Mouse (Mus musculus) embryo, embryonic 10 days (tissue): ENCODE results near the gene Cnih1.
"Not testable (repeated sequence)": the region's sequence is repeated elsewhere in the genome, so short reads cannot be mapped to it uniquely, and the experiment has no call there.

Experiments used
- DNase-seq: peaks from one replicate; pipeline ENCODE4 v3.0.0-alpha.2; 2015; ENCODE audit warnings: low spot score

Gene Cnih1

GRCm38 (mm10) chr14:46788505-46788901, 292 bp upstream of the Cnih1 start:
- DNase-seq, result peak; percentile 11

- no peak for DNase-seq
Observed at GRCm38 (mm10) chr14:46787454-46787786, 791 bp downstream of the Cnih1 start.

- no peak for DNase-seq
Observed at GRCm38 (mm10) chr14:46785247-46785646, 3.0 kb downstream of the Cnih1 start.

GRCm38 (mm10) chr14:46783327-46783926, 4.8 kb downstream of the Cnih1 start:
- no peak for DNase-seq

- DNase-seq, result no peak
Observed at GRCm38 (mm10) chr14:46782187-46782828, 5.9 kb downstream of the Cnih1 start.

GRCm38 (mm10) chr14:46781086-46781485, 7.1 kb downstream of the Cnih1 start:
- no peak for DNase-seq

GRCm38 (mm10) chr14:46779217-46779616, 9.0 kb downstream of the Cnih1 start:
- DNase-seq, result no peak

- DNase-seq, result no peak
Observed at GRCm38 (mm10) chr14:46778756-46779155, 9.5 kb downstream of the Cnih1 start.

GRCm38 (mm10) chr14:46770036-46770435, 18.2 kb downstream of the Cnih1 start:
- DNase-seq, result no peak

GRCm38 (mm10) chr14:46767116-46767515, 21.1 kb downstream of the Cnih1 start:
- no peak for DNase-seq

GRCm38 (mm10) chr14:46761186-46761585, 27.0 kb downstream of the Cnih1 start:
- peak; percentile 14 for DNase-seq

GRCm38 (mm10) chr14:46760355-46761029, 27.7 kb downstream of the Cnih1 start, which contains the start of gene Cdkn3:
Cdkn3 (plus strand) TSS chr14:46760541.
- peak; percentile 93 for DNase-seq

GRCm38 (mm10) chr14:46759970-46760354, 28.2 kb downstream of the Cnih1 start:
- DNase-seq, result no peak

- DNase-seq, result no peak
Observed at GRCm38 (mm10) chr14:46757736-46758135, 30.5 kb downstream of the Cnih1 start.

- DNase-seq, result no peak
Observed at GRCm38 (mm10) chr14:46755851-46756250, 32.4 kb downstream of the Cnih1 start.

GRCm38 (mm10) chr14:46754371-46754770, 33.8 kb downstream of the Cnih1 start:
- DNase-seq, result not testable (repeated sequence)

- no peak for DNase-seq
Observed at GRCm38 (mm10) chr14:46745413-46745812, 42.8 kb downstream of the Cnih1 start.

- no peak for DNase-seq
Observed at GRCm38 (mm10) chr14:46742674-46743073, 45.5 kb downstream of the Cnih1 start.

- not testable (repeated sequence) for DNase-seq
Observed at GRCm38 (mm10) chr14:46737346-46737745, 50.9 kb downstream of the Cnih1 start.

- DNase-seq, result no peak
Observed at GRCm38 (mm10) chr14:46736366-46736765, 51.8 kb downstream of the Cnih1 start.

- no peak for DNase-seq
Observed at GRCm38 (mm10) chr14:46734761-46735455, 53.3 kb downstream of the Cnih1 start.

- no peak for DNase-seq
Observed at GRCm38 (mm10) chr14:46734262-46734661, 53.9 kb downstream of the Cnih1 start.

- DNase-seq, result no peak
Observed at GRCm38 (mm10) chr14:46725743-46726142, 62.5 kb downstream of the Cnih1 start.
